Mouse (Mus musculus) midbrain, embryonic 15.5 days (tissue): ENCODE data around the gene Krt8. TPM values are rescaled to one million over a fixed set of nuclear protein-coding genes. Genes with fewer than 3 reads are reported as not detected.

Experiments
- ATAC-seq: fragments of 200-750 bp; cut with Nextera tagmentation; replicated peaks from 2 replicates; pipeline ENCODE4 v1.8.0; 2017; ENCODE audit warnings: moderate TSS enrichment
- H3K27ac ChIP-seq: fragments of 300-500 bp; sonication (generic); 2 replicates; pipeline ENCODE4 v1.5.1; 2015; ENCODE audit warnings: mild to moderate bottlenecking, inconsistent platforms
- H3K27me3 ChIP-seq: fragments of 300-500 bp; sonication (generic); replicated peaks from 2 replicates; pipeline ENCODE4 v1.6.1; 2015; ENCODE audit warnings: inconsistent platforms
- H3K36me3 ChIP-seq: fragments of 300-500 bp; sonication (generic); replicated peaks from 2 replicates; pipeline ENCODE4 v1.6.1; 2015; ENCODE audit warnings: inconsistent platforms
- H3K4me1 ChIP-seq: fragments of 300-500 bp; sonication (generic); 2 replicates; pipeline ENCODE4 v1.6.1; 2015; ENCODE audit warnings: inconsistent platforms
- H3K4me2 ChIP-seq: fragments of 300-500 bp; sonication (generic); 2 replicates; pipeline ENCODE4 v1.6.1; 2015; ENCODE audit warnings: inconsistent platforms, mild to moderate bottlenecking, moderate library complexity
- H3K4me3 ChIP-seq: fragments of 300-500 bp; sonication (generic); 2 replicates; pipeline ENCODE4 v1.5.1; 2015; ENCODE audit warnings: mild to moderate bottlenecking, inconsistent platforms
- H3K9ac ChIP-seq: fragments of 300-500 bp; sonication (generic); 2 replicates; pipeline ENCODE4 v1.6.1; 2015; ENCODE audit warnings: mild to moderate bottlenecking, inconsistent platforms
- H3K9me3 ChIP-seq: fragments of 300-500 bp; sonication (generic); 2 replicates; pipeline ENCODE4 v1.6.1; 2016; ENCODE audit warnings: inconsistent platforms
- WGBS: fragments of 180-500 bp; shearing (Covaris S2); methylation state at CpG from one replicate; pipeline ENCODE4 v1.1.7; 2015; ENCODE audit warnings: mixed read lengths; 5-methylcytosine and 5-hydroxymethylcytosine counted together
- polyA plus RNA-seq: library from polyadenylated mRNA; unstranded; fragments of >200 nt; fragmentation: Nextera tagmentation; extraction: Ambion mirVana; gene quantifications from 2 replicates; pipeline ENCODE4 v1.2.1, GENCODE M21; 2015

The Krt8 gene
- 1.8 and 2.0 TPM in 2 replicates for polyA plus RNA-seq

GRCm38 (mm10) chr15:102004189-102004588, at the start of gene Krt8:
Krt8 (minus strand) TSS chr15:102004482.
- Histone ChIP-seq H3K9ac (no peak within 1 kb of the TSS), H3K27ac (no peak within 1 kb of the TSS), H3K4me3 (peak within 1 kb of the TSS; percentile 12; the same call in 1 of the 2 replicates), H3K27me3 (peaks cover 64% of the 10 kb centered on the region), H3K9me3 (no peaks in the 10 kb centered on the region), H3K4me1 (peaks cover 8% of the 10 kb centered on the region), H3K36me3 (no peaks in the 10 kb centered on the region), H3K4me2 (peak within 1 kb of the TSS; percentile 45)
- no peak for ATAC-seq
- 19% methylated on average over 11 of the region's 11 CpGs for WGBS

DNA sequence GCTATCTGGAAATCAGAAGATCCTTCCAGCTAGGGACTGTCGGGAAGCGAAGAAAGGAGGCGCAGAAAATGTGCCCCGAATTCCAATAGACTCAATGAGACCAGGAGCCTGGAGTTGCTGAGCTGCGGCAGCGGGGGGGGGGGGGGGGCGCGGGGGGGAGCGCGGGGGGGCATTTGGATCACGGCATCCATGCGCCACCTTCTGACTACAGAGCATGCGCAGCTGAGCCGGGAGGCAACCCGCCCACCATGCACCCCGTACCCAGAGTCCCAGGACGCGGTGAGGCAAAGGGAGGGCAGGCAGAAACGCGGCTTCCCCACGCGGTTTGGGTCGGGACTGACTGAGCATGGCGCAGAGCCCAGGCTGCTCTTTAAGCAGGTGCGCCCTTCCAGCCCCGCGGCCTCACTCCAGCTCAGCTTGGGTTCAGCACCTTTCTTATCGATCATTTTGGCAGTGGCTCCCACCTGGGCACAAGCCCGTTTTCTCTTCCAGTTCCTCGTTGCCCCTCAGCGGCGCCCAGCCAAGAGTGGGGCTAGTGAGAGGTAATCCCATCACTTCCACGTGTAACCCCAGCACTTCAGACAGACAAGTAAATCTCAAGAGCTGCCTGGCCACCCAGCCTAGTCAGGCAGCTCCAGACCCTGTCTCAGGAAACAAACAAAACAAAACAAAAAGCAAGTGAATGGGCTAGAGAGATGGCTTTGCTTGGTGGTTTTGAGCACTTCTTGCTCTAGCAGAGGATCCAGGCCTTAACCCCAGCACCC, 47.8 kb upstream of the Krt8 start:
- ATAC-seq = peak; percentile 84
- Histone ChIP-seq H3K27ac (peak overlapping the region; percentile 62), H3K4me3 (peak overlapping the region; percentile 42), H3K9ac (peak overlapping the region; percentile 42), H3K4me2 (peak overlapping the region; percentile 56), H3K4me1 (peaks cover 7% of the 10 kb centered on the region; the same call in 1 of the 2 replicates), H3K36me3 (no peaks in the 10 kb centered on the region), H3K9me3 (no peaks in the 10 kb centered on the region), H3K27me3 (no peaks in the 10 kb centered on the region)
- under 1% methylated on average over 25 of the region's 33 CpGs for WGBS

DNA sequence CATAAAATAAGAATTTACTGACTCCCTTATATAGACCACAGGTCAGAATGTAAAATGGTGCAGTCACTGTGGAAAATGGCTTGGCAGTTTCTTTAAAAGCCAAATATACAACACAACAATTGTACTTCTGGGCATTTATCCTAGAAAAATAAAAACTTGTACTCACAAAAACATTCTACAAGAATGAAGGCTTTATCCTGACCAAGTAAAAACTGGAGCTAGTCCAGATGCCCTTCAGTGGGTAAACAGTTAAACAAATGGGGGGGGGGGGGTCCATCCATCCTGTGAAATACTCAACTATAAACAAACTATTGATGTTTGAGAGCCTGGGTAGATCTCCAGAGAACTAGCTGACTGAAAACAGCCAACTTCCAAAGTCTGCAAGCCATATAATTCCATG, 45.6 kb upstream of the Krt8 start:
- no peak overlapping the region for H3K27ac ChIP-seq
- H3K4me2 ChIP-seq = no peak overlapping the region
- no peaks in the 10 kb centered on the region for H3K36me3 ChIP-seq
- no peaks in the 10 kb centered on the region for H3K9me3 ChIP-seq
- no peak overlapping the region for H3K9ac ChIP-seq
- no peak overlapping the region for H3K4me3 ChIP-seq
- H3K27me3 ChIP-seq = no peaks in the 10 kb centered on the region
- no peak for ATAC-seq
- H3K4me1 ChIP-seq = peaks cover 7% of the 10 kb centered on the region; the same call in 1 of the 2 replicates

DNA sequence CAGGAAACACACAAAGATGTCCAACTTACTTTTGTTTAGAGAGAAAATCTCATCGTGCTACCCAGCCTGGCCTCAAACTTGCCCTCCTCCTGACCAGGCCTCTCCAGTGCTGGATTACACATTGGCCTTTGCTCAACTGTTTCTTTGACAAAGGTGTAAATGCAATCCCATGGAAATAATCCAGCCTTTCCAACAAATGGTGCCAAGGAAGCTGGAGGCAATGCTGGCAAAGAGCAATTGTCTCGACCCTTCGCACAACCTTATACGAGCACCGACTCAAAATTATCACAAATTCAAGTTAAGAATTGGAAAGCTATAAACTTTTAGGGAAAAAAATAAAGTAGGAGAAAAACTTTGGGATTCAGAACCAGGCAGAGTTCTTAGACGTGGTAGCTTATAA, 43.7 kb upstream of the Krt8 start:
- no peak overlapping the region for H3K4me3 ChIP-seq
- H3K27ac ChIP-seq = no peak overlapping the region
- H3K36me3 ChIP-seq = no peaks in the 10 kb centered on the region
- no peaks in the 10 kb centered on the region for H3K9me3 ChIP-seq
- H3K4me1 ChIP-seq = peaks cover 7% of the 10 kb centered on the region; the same call in 1 of the 2 replicates
- H3K27me3 ChIP-seq = no peaks in the 10 kb centered on the region
- no peak overlapping the region for H3K4me2 ChIP-seq
- ATAC-seq = no peak
- H3K9ac ChIP-seq = no peak overlapping the region
- WGBS = 90% methylated on average over 6 of the region's 6 CpGs

DNA sequence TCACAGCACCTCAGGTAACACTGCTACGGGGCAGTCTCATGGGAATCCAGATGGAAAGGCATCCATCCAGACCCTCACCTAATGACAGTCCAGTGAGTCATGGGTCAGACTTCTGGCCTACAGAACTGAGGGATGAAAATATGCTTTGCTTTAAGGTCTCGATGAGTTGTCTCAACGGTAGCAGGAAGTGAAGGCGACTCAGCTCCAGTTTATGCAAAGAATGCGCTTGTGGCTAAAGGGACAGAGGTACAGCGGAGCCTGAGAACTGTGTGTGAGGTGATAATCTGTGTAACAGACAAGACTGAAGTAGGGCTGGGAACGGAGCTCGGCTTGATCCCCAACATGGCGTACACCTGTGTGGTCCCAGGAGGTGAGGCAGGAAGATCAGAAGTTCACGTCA, 41.4 kb upstream of the Krt8 start:
- Histone ChIP-seq H3K36me3 (no peaks in the 10 kb centered on the region), H3K27ac (no peak overlapping the region), H3K27me3 (no peaks in the 10 kb centered on the region), H3K4me1 (no peaks in the 10 kb centered on the region), H3K9ac (no peak overlapping the region), H3K9me3 (no peaks in the 10 kb centered on the region), H3K4me2 (no peak overlapping the region), H3K4me3 (no peak overlapping the region)
- no peak for ATAC-seq
- WGBS = 96% methylated on average over 10 of the region's 10 CpGs

GRCm38 (mm10) chr15:102044745-102045144, 40.5 kb upstream of the Krt8 start:
- no peak for ATAC-seq
- no peaks in the 10 kb centered on the region for H3K9me3 ChIP-seq
- H3K36me3 ChIP-seq = no peaks in the 10 kb centered on the region
- no peak overlapping the region for H3K4me3 ChIP-seq
- H3K9ac ChIP-seq = no peak overlapping the region
- H3K4me1 ChIP-seq = no peaks in the 10 kb centered on the region
- H3K27me3 ChIP-seq = no peaks in the 10 kb centered on the region
- no peak overlapping the region for H3K27ac ChIP-seq
- no peak overlapping the region for H3K4me2 ChIP-seq
- 81% methylated on average over 3 of the region's 3 CpGs for WGBS

- H3K27me3 ChIP-seq = no peaks in the 10 kb centered on the region
- H3K27ac ChIP-seq = no peak overlapping the region
- no peaks in the 10 kb centered on the region for H3K4me1 ChIP-seq
- 74% methylated on average over 7 of the region's 7 CpGs for WGBS
- H3K4me2 ChIP-seq = no peak overlapping the region
- H3K4me3 ChIP-seq = no peak overlapping the region
- ATAC-seq = no peak
- H3K9ac ChIP-seq = no peak overlapping the region
- H3K36me3 ChIP-seq = no peaks in the 10 kb centered on the region
- no peaks in the 10 kb centered on the region for H3K9me3 ChIP-seq
These were observed 37.7 kb upstream of the Krt8 start for GRCm38 (mm10) chr15:102041951-102042350.

GRCm38 (mm10) chr15:102040277-102040676, 36.0 kb upstream of the Krt8 start:
- H3K36me3 ChIP-seq = no peaks in the 10 kb centered on the region
- WGBS = 80% methylated on average over 4 of the region's 4 CpGs
- no peak for ATAC-seq

DNA sequence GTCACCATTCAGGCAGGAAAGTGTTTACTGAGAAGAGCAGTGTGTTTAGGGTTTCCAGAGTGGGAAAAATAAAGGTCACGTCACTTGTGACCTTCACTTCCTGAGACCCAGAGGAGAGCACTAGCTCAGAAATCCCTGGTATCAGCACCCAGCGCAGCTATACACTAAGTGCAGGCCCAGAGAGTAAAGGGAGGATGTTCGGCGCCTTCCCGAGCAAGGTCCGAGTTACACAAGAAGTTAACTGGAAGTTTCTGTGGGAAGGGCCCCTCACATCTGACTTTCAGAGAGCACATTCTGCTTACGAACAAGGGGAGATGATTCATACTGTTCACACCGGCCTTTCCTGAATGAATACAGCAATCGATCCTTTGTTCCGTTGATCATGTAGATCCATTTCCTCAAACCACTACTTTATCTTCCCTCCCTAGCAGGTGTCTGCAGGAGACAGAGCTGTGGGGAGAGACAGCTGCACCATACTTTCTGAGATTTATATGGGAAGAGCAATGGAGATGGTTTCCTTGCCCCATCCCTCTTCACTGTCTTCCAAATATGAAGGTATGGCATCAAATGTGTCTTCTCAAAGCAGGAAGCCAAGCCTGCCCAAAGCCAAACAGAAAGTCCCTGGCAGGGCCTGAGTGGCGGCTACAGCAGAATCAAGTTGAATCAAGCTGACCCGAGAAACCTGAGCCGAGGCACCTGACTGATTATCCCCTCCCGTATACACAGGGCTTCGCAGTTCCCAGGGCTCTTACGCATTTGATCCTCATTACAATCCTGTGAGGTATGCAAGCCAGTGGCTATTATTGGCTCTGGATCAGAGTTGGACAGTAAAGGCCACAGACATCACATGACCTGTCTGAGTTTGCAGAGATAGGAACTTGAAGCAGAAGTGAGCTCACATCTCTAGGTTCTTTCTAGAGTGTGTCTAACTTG, 30.1 kb upstream of the Krt8 start:
- no peaks in the 10 kb centered on the region for H3K27me3 ChIP-seq
- no peaks in the 10 kb centered on the region for H3K9me3 ChIP-seq
- ATAC-seq = no peak
- H3K4me1 ChIP-seq = no peaks in the 10 kb centered on the region
- H3K4me2 ChIP-seq = no peak overlapping the region
- no peaks in the 10 kb centered on the region for H3K36me3 ChIP-seq
- WGBS = 65% methylated on average over 16 of the region's 16 CpGs
- H3K9ac ChIP-seq = no peak overlapping the region
- no peak overlapping the region for H3K4me3 ChIP-seq
- no peak overlapping the region for H3K27ac ChIP-seq

More at GRCm38 (mm10) chr15:102040277-102040676, 36.0 kb upstream of the Krt8 start:
- no peak overlapping the region for H3K4me3 ChIP-seq
- no peak overlapping the region for H3K27ac ChIP-seq
- H3K4me2 ChIP-seq = no peak overlapping the region
- H3K9me3 ChIP-seq = no peaks in the 10 kb centered on the region
- no peak overlapping the region for H3K9ac ChIP-seq
- H3K27me3 ChIP-seq = no peaks in the 10 kb centered on the region
- H3K4me1 ChIP-seq = no peaks in the 10 kb centered on the region

GRCm38 (mm10) chr15:102028040-102028439, 23.8 kb upstream of the Krt8 start, which contains the start of gene Krt18:
Krt18 (plus strand) TSS chr15:102028180.
- Histone ChIP-seq H3K9ac (no peak within 1 kb of the TSS), H3K4me2 (peak within 1 kb of the TSS; percentile 31), H3K9me3 (no peaks in the 10 kb centered on the region), H3K4me1 (peaks cover 12% of the 10 kb centered on the region), H3K4me3 (0 out of 2 replicates have a peak within 1 kb of the TSS, but pooled peaks have one; percentile 3), H3K27me3 (peaks cover 34% of the 10 kb centered on the region), H3K36me3 (no peaks in the 10 kb centered on the region), H3K27ac (no peak within 1 kb of the TSS)
- no peak for ATAC-seq
- WGBS = 3% methylated on average over 28 of the region's 28 CpGs

- Histone ChIP-seq H3K4me1 (peaks cover 12% of the 10 kb centered on the region), H3K36me3 (no peaks in the 10 kb centered on the region), H3K4me3 (no peak overlapping the region), H3K27ac (no peak overlapping the region), H3K9me3 (no peaks in the 10 kb centered on the region), H3K9ac (no peak overlapping the region), H3K27me3 (peaks cover 34% of the 10 kb centered on the region), H3K4me2 (no peak overlapping the region)
- WGBS = 13% methylated on average over 12 of the region's 12 CpGs
- ATAC-seq = no peak
These were observed 22.1 kb upstream of the Krt8 start for GRCm38 (mm10) chr15:102026430-102026829.

GRCm38 (mm10) chr15:102025136-102025872, 21.0 kb upstream of the Krt8 start:
- peaks cover 34% of the 10 kb centered on the region for H3K27me3 ChIP-seq
- ATAC-seq = no peak

More at GRCm38 (mm10) chr15:102025136-102025872, 21.0 kb upstream of the Krt8 start:
- H3K27ac ChIP-seq = no peak overlapping the region
- no peaks in the 10 kb centered on the region for H3K36me3 ChIP-seq
- no peak overlapping the region for H3K9ac ChIP-seq
- no peak overlapping the region for H3K4me3 ChIP-seq
- 6% methylated on average over 22 of the region's 22 CpGs for WGBS
- no peaks in the 10 kb centered on the region for H3K9me3 ChIP-seq
- peaks cover 12% of the 10 kb centered on the region for H3K4me1 ChIP-seq
- no peak overlapping the region; the same call in 1 of the 2 replicates for H3K4me2 ChIP-seq
